In the genomic region with DNA sequence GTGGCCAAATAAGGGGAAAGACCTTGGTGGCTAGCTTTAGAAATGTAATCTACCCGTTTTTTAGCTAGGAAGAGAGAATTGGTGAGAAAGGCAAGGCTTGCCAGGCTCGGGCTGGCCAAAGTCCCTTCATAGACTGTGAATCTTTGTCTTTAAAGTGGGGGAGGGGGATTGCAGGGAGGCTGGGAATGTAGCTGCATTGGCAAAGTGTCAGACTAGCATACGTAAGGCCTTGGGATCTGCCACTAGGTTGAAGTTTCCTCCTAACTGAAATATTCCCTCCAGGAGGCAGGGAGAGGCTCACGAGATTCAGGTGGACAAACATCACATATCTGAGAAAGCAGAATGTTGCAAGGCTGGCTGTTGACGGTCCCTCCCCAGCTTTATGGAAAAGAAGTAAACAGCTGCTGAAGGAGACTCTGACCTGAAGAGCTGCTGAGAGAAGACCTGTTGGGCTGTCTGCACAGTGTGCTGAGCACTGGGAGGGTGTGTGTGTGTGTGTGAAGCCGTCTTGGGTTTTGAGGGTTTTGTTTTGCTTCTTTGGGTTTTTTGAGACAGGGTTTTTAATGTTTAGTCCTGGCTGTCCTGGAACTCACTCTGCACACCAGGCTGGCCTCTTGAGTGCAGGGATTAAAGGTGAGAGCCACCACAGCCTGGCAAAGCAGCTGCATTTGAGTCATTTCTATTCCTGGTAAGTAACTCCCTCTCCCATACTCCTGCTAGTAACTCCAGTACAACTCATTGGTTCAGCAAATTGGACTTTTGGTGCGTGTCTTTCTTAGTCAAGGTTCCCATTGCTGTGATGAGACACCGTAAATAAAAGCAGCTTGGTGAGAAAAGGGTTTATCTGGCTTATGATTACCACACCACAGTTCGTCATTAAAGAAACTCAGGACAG, we compare ENCODE assay signal across 12 mouse cellular contexts. TPM values are rescaled to one million over a fixed set of nuclear protein-coding genes. Genes with fewer than 3 reads are reported as not detected.
DNase-seq lines count a peak whose midpoint lies in the region; ATAC-seq and TF ChIP-seq lines count a peak whose summit lies in the region.
"Had no signal": no experiment of that assay in that cellular context is flagged by ENCODE, and none has a peak within 500 bp of the region (broad histone marks: within the 10 kb centered on the region; RNA-seq: fewer than 3 reads in every experiment).

No protein-coding gene starts in this region.

- 53% methylated on average over 9 of the region's 9 CpGs for WGBS in forebrain, postnatal 0 days
- WGBS in forebrain, embryonic 16.5 days, result 52% methylated on average over 9 of the region's 9 CpGs
- WGBS in liver, embryonic 16.5 days (ENCODE audit: insufficient replicate concordance), result 47% methylated on average over 9 of the region's 9 CpGs
- 53% methylated on average over 9 of the region's 9 CpGs for WGBS in cerebellum, adult 2 months

- peak; percentile 50; the same call in 1 of the 2 replicates for ATAC-seq in forebrain, postnatal 0 days
- no peak for ATAC-seq in forebrain, embryonic 16.5 days
- ATAC-seq in liver, embryonic 16.5 days (ENCODE audit: low read depth), result peak; percentile 63
- ATAC-seq in erythroblast, adult 5-6 weeks (replicated peaks; ENCODE audit: low FRiP score, poor library complexity, severe bottlenecking), result no peak
- ATAC-seq: inflammation-experienced regulatory T-cells, adult 6 months had no signal

- H3K36me3 ChIP-seq in forebrain, postnatal 0 days (ENCODE audit: insufficient read depth), result no peaks in the 10 kb centered on the region
- H3K36me3 ChIP-seq in forebrain, embryonic 16.5 days (ENCODE audit: control insufficient read depth, insufficient read depth), result no peaks in the 10 kb centered on the region
- no peaks in the 10 kb centered on the region for H3K36me3 ChIP-seq in liver, embryonic 16.5 days (ENCODE audit: control insufficient read depth, insufficient read depth)
- H3K36me3 ChIP-seq: forebrain, embryonic 12.5 days; liver, embryonic 15.5 days had no signal

- no peak for TF ChIP-seq POLR2A in cerebellum, adult 2 months (IDR thresholded peaks at IDR 0.05; ENCODE audit: borderline replicate concordance, insufficient read depth, low read length)

- no peaks in the 10 kb centered on the region for H3K9me3 ChIP-seq in forebrain, postnatal 0 days (ENCODE audit: low read length)
- H3K9me3 ChIP-seq in forebrain, embryonic 16.5 days (ENCODE audit: control insufficient read depth, low read length), result no peaks in the 10 kb centered on the region
- H3K9me3 ChIP-seq in liver, embryonic 16.5 days (replicated peaks; ENCODE audit: control insufficient read depth, low read length), result no peaks in the 10 kb centered on the region
- H3K9me3 ChIP-seq: forebrain, embryonic 12.5 days; liver, embryonic 15.5 days had no signal

- H3K9ac ChIP-seq in forebrain, postnatal 0 days, result no peak overlapping the region
- H3K9ac ChIP-seq in forebrain, embryonic 16.5 days (replicated peaks; ENCODE audit: low read depth, low read length), result no peak overlapping the region
- no peak overlapping the region for H3K9ac ChIP-seq in liver, embryonic 16.5 days (ENCODE audit: low read depth, low read length)
- H3K9ac ChIP-seq: forebrain, embryonic 12.5 days; liver, embryonic 15.5 days had no signal

- no peak for TF ChIP-seq CTCF in forebrain, postnatal 0 days (IDR thresholded peaks at IDR 0.05; ENCODE audit: low read depth)
- no peak for TF ChIP-seq CTCF in cerebellum, adult 2 months (IDR thresholded peaks at IDR 0.05; ENCODE audit: borderline replicate concordance, insufficient read depth, low read depth, low read length)

- no peak overlapping the region for H3K27ac ChIP-seq in forebrain, postnatal 0 days (ENCODE audit: low read depth, low read length)
- H3K27ac ChIP-seq in forebrain, embryonic 16.5 days (ENCODE audit: low read length), result no peak overlapping the region
- H3K27ac ChIP-seq in liver, embryonic 16.5 days (ENCODE audit: low read length), result no peak overlapping the region
- no peak overlapping the region for H3K27ac ChIP-seq in cerebellum, adult 2 months (ENCODE audit: insufficient read depth, low read length)
- H3K27ac ChIP-seq: forebrain, embryonic 12.5 days; liver, embryonic 15.5 days had no signal

- intact Hi-C loops in left cerebral cortex, postnatal 4 days (cut with DNase I), result no loop called here
- intact Hi-C loops in left cerebral cortex, postnatal 10 days (cut with DNase I), result no loop called here

- DNase-seq in forebrain, postnatal 0 days, result peak; percentile 30
- peak; percentile 17 for DNase-seq in left cerebral cortex, postnatal 4 days
- DNase-seq in left cerebral cortex, postnatal 10 days (ENCODE audit: extremely low spot score in 1 of 2, low spot score in 2 of 2), result no peak
- peak; percentile 86 to 91 for DNase-seq in kidney, adult 8-10 months
- DNase-seq in cerebellum, adult 2 months, result no peak
- DNase-seq: gastrocnemius, postnatal 25 days had no signal

- no peak overlapping the region for H3K4me3 ChIP-seq in forebrain, postnatal 0 days (ENCODE audit: low read depth, low read length)
- H3K4me3 ChIP-seq in forebrain, embryonic 16.5 days (replicated peaks; ENCODE audit: low read length), result no peak overlapping the region
- no peak overlapping the region for H3K4me3 ChIP-seq in liver, embryonic 16.5 days (ENCODE audit: low read depth, low read length)
- H3K4me3 ChIP-seq in cerebellum, adult 2 months (replicated peaks; ENCODE audit: insufficient read depth, low read depth, low read length), result no peak overlapping the region
- H3K4me3 ChIP-seq: forebrain, embryonic 12.5 days; liver, embryonic 15.5 days had no signal

- no peaks in the 10 kb centered on the region for H3K4me1 ChIP-seq in forebrain, postnatal 0 days (ENCODE audit: insufficient read depth)
- 0 out of 2 replicates have a peak, but pooled peaks cover 3% of the 10 kb centered on the region for H3K4me1 ChIP-seq in forebrain, embryonic 16.5 days (replicated peaks; ENCODE audit: control insufficient read depth, insufficient read depth, low read length)
- no peaks in the 10 kb centered on the region for H3K4me1 ChIP-seq in liver, embryonic 16.5 days (ENCODE audit: control insufficient read depth, low read depth, low read length)
- H3K4me1 ChIP-seq in cerebellum, adult 2 months (ENCODE audit: control insufficient read depth, insufficient read depth, low read length), result no peaks in the 10 kb centered on the region
- H3K4me1 ChIP-seq: forebrain, embryonic 12.5 days had no signal

- no peaks in the 10 kb centered on the region for H3K27me3 ChIP-seq in forebrain, postnatal 0 days (ENCODE audit: insufficient read depth, low read length)
- H3K27me3 ChIP-seq in forebrain, embryonic 16.5 days (replicated peaks; ENCODE audit: control insufficient read depth, insufficient read depth, low read length), result no peaks in the 10 kb centered on the region
- no peaks in the 10 kb centered on the region for H3K27me3 ChIP-seq in liver, embryonic 16.5 days (ENCODE audit: control insufficient read depth, insufficient read depth, low read depth, low read length)
- H3K27me3 ChIP-seq in cerebellum, adult 2 months (ENCODE audit: control insufficient read depth, insufficient read depth, low read length), result no peaks in the 10 kb centered on the region
- H3K27me3 ChIP-seq: forebrain, embryonic 12.5 days had no signal

- no peak overlapping the region for H3K4me2 ChIP-seq in forebrain, postnatal 0 days (ENCODE audit: low read depth)
- H3K4me2 ChIP-seq in forebrain, embryonic 16.5 days (ENCODE audit: low read length), result no peak overlapping the region
- H3K4me2 ChIP-seq in liver, embryonic 16.5 days (ENCODE audit: low read depth, low read length), result no peak overlapping the region
- H3K4me2 ChIP-seq: forebrain, embryonic 12.5 days; liver, embryonic 15.5 days had no signal

RNA-seq across cellular contexts. Expression of a gene that starts 10.1 kb away (rescaled TPM):
- 195 and 203 TPM in 2 replicates for total RNA-seq in forebrain, postnatal 0 days (2014; rRNA removed)
- polyA plus RNA-seq in forebrain, postnatal 0 days (2015; fragmentation: Nextera tagmentation; extraction: Ambion mirVana), result 65.7 and 74.2 TPM in 2 replicates
- polyA plus RNA-seq in forebrain, embryonic 16.5 days (2015; fragmentation: Nextera tagmentation; extraction: Ambion mirVana), result 75.2 and 76.8 TPM in 2 replicates
- total RNA-seq in left cerebral cortex, postnatal 4 days (2021), result 100 to 1,000 TPM; 147 to 148 TPM
- total RNA-seq in left cerebral cortex, postnatal 10 days (2021), result 100 to 1,000 TPM; 109 to 116 TPM
- polyA plus RNA-seq in liver, embryonic 16.5 days (2015; fragmentation: Nextera tagmentation; extraction: Ambion mirVana), result 20.5 and 23.9 TPM in 2 replicates
- 89.2 and 183 TPM in 2 replicates for total RNA-seq in erythroblast, adult 5-6 weeks (2015; ENCODE audit: low replicate concordance)
- 48.5 and 162 TPM in 2 replicates for total RNA-seq in erythroblast, adult 5-6 weeks (2017; ENCODE audit: low replicate concordance)
- 75.5 and 81.9 TPM in 2 replicates for polyA plus RNA-seq in cerebellum, adult 2 months (2012; rRNA removed)

RNA-seq across cellular contexts. Expression of a gene that starts 15.3 kb away (rescaled TPM):
- 61.9 and 66.9 TPM in 2 replicates for total RNA-seq in forebrain, postnatal 0 days (2014; rRNA removed)
- 40.3 and 59.6 TPM in 2 replicates for polyA plus RNA-seq in forebrain, postnatal 0 days (2015; fragmentation: Nextera tagmentation; extraction: Ambion mirVana)
- polyA plus RNA-seq in forebrain, embryonic 16.5 days (2015; fragmentation: Nextera tagmentation; extraction: Ambion mirVana), result 51.6 and 54.6 TPM in 2 replicates
- 10 to 100 TPM; 69.0 to 75.8 TPM for total RNA-seq in left cerebral cortex, postnatal 4 days (2021)
- 10 to 100 TPM; 67.0 to 72.2 TPM for total RNA-seq in left cerebral cortex, postnatal 10 days (2021)
- 57.8 and 59.8 TPM in 2 replicates for polyA plus RNA-seq in liver, embryonic 16.5 days (2015; fragmentation: Nextera tagmentation; extraction: Ambion mirVana)
- total RNA-seq in erythroblast, adult 5-6 weeks (2015; ENCODE audit: low replicate concordance), result 520 and 561 TPM in 2 replicates
- 882 and 1,043 TPM in 2 replicates for total RNA-seq in erythroblast, adult 5-6 weeks (2017; ENCODE audit: low replicate concordance)
- 37.2 and 37.6 TPM in 2 replicates for polyA plus RNA-seq in cerebellum, adult 2 months (2012; rRNA removed)

Comparison
In these comparisons a context has a peak if more than half of its experiments do, and no peak if none do; other contexts are left out.
1. ATAC-seq: peak in forebrain, postnatal 0 days (single experiment) and liver, embryonic 16.5 days (single experiment); none in forebrain, embryonic 16.5 days (single experiment) and erythroblast, adult 5-6 weeks (single experiment).
2. DNase-seq: peak in forebrain, postnatal 0 days (single experiment), left cerebral cortex, postnatal 4 days (single experiment) and kidney, adult 8-10 months (2 of 2); none in left cerebral cortex, postnatal 10 days (0 of 2) and cerebellum, adult 2 months (0 of 2).